Mouse (Mus musculus): ENCODE measurements around the gene Srebf2. TPM values are rescaled to one million over a fixed set of nuclear protein-coding genes. Genes with fewer than 3 reads are reported as not detected.

Gene Srebf2
- polyA plus RNA-seq, 1 experiment from 2014 or later: 200 TPM

- ATAC-seq: no peak
- Histone ChIP-seq H3K9me3 (replicated peaks) (no peaks in the 10 kb centered on the region), H3K27me3 (no peaks in the 10 kb centered on the region), H3K27ac (no peak overlapping the region), H3K4me3 (no peak overlapping the region), H3K9ac (no peak overlapping the region), H3K4me2 (no peak overlapping the region), H3K4me1 (peaks cover 34% of the 10 kb centered on the region), H3K36me3 (ENCODE audit: poor library complexity, severe bottlenecking) (peaks cover 12% of the 10 kb centered on the region)
- WGBS: 84% methylated on average over 9 of the region's 9 CpGs
Measured at GRCm38 (mm10) chr15:82159471-82159870, 12.5 kb downstream of the Srebf2 start.

GRCm38 (mm10) chr15:82160731-82161640, 14.0 kb downstream of the Srebf2 start:
- Histone ChIP-seq H3K4me1 (peaks cover 41% of the 10 kb centered on the region), H3K27ac (no peak overlapping the region), H3K36me3 (ENCODE audit: poor library complexity, severe bottlenecking) (peaks cover 8% of the 10 kb centered on the region), H3K27me3 (no peaks in the 10 kb centered on the region), H3K4me2 (no peak overlapping the region), H3K9me3 (replicated peaks) (no peaks in the 10 kb centered on the region), H3K4me3 (no peak overlapping the region), H3K9ac (no peak overlapping the region)
- no peak for ATAC-seq
- WGBS: 86% methylated on average over 11 of the region's 11 CpGs

- no peak for ATAC-seq
- Histone ChIP-seq H3K4me2 (no peak overlapping the region), H3K36me3 (ENCODE audit: poor library complexity, severe bottlenecking) (peaks cover 4% of the 10 kb centered on the region; the same call in 1 of the 2 replicates), H3K4me1 (peaks cover 52% of the 10 kb centered on the region), H3K4me3 (no peak overlapping the region), H3K9me3 (replicated peaks) (no peaks in the 10 kb centered on the region), H3K27me3 (no peaks in the 10 kb centered on the region), H3K9ac (no peak overlapping the region), H3K27ac (no peak overlapping the region)
- 88% methylated on average over 12 of the region's 12 CpGs for WGBS
Measured at GRCm38 (mm10) chr15:82161965-82162600, 15.1 kb downstream of the Srebf2 start.

- Histone ChIP-seq H3K4me2 (no peak overlapping the region), H3K27ac (no peak overlapping the region), H3K36me3 (ENCODE audit: poor library complexity, severe bottlenecking) (peaks cover 4% of the 10 kb centered on the region; the same call in 1 of the 2 replicates), H3K9me3 (replicated peaks) (no peaks in the 10 kb centered on the region), H3K4me1 (peaks cover 57% of the 10 kb centered on the region), H3K27me3 (no peaks in the 10 kb centered on the region), H3K9ac (no peak overlapping the region), H3K4me3 (no peak overlapping the region)
- WGBS: 85% methylated on average over 10 of the region's 10 CpGs
- no peak for ATAC-seq
Measured at GRCm38 (mm10) chr15:82163356-82164060, 16.5 kb downstream of the Srebf2 start.

- Histone ChIP-seq H3K27ac (no peak overlapping the region; the same call in 1 of the 2 replicates), H3K4me1 (peaks cover 53% of the 10 kb centered on the region)
- WGBS: 44% methylated on average over 4 of the region's 4 CpGs
Measured at GRCm38 (mm10) chr15:82164061-82164399, 17.0 kb downstream of the Srebf2 start.

GRCm38 (mm10) chr15:82164496-82164895, 17.5 kb downstream of the Srebf2 start:
- Histone ChIP-seq H3K27ac (no peak overlapping the region), H3K9me3 (replicated peaks) (no peaks in the 10 kb centered on the region), H3K4me2 (no peak overlapping the region), H3K9ac (no peak overlapping the region), H3K4me1 (peaks cover 48% of the 10 kb centered on the region), H3K36me3 (ENCODE audit: poor library complexity, severe bottlenecking) (peaks cover 6% of the 10 kb centered on the region; the same call in 1 of the 2 replicates), H3K4me3 (no peak overlapping the region), H3K27me3 (no peaks in the 10 kb centered on the region)
- 85% methylated on average over 7 of the region's 7 CpGs for WGBS
- ATAC-seq: no peak

More at GRCm38 (mm10) chr15:82164061-82164399, 17.0 kb downstream of the Srebf2 start:
- Histone ChIP-seq H3K9me3 (replicated peaks) (no peaks in the 10 kb centered on the region), H3K9ac (no peak overlapping the region), H3K4me2 (no peak overlapping the region), H3K4me3 (no peak overlapping the region), H3K36me3 (ENCODE audit: poor library complexity, severe bottlenecking) (peaks cover 6% of the 10 kb centered on the region; the same call in 1 of the 2 replicates), H3K27me3 (no peaks in the 10 kb centered on the region)
- ATAC-seq: no peak

GRCm38 (mm10) chr15:82165332-82166239, 18.6 kb downstream of the Srebf2 start:
- no peaks in the 10 kb centered on the region for H3K9me3 ChIP-seq (replicated peaks)
- H3K4me3 ChIP-seq: no peak overlapping the region
- no peaks in the 10 kb centered on the region for H3K27me3 ChIP-seq
- H3K9ac ChIP-seq: no peak overlapping the region
- H3K36me3 ChIP-seq (ENCODE audit: poor library complexity, severe bottlenecking): peaks cover 16% of the 10 kb centered on the region
- H3K4me1 ChIP-seq: peaks cover 43% of the 10 kb centered on the region
- no peak overlapping the region for H3K27ac ChIP-seq
- H3K4me2 ChIP-seq: no peak overlapping the region
- peak; percentile 50; the same call in 1 of the 2 replicates for ATAC-seq
- WGBS: 60% methylated on average over 8 of the region's 8 CpGs

GRCm38 (mm10) chr15:82166240-82167100, 19.5 kb downstream of the Srebf2 start:
- Histone ChIP-seq H3K36me3 (ENCODE audit: poor library complexity, severe bottlenecking) (peaks cover 25% of the 10 kb centered on the region), H3K27me3 (no peaks in the 10 kb centered on the region), H3K4me1 (peaks cover 43% of the 10 kb centered on the region), H3K9ac (peak overlapping the region; percentile 37; the same call in 1 of the 2 replicates), H3K4me3 (no peak overlapping the region), H3K4me2 (0 out of 2 replicates have a peak overlapping the region, but pooled peaks have one; percentile 14), H3K27ac (peak overlapping the region; percentile 51), H3K9me3 (replicated peaks) (no peaks in the 10 kb centered on the region)
- WGBS: 48% methylated on average over 22 of the region's 22 CpGs
- ATAC-seq: no peak

GRCm38 (mm10) chr15:82167201-82168168, 20.5 kb downstream of the Srebf2 start:
- H3K27ac ChIP-seq: 0 out of 2 replicates have a peak overlapping the region, but pooled peaks have one; percentile 14
- H3K4me3 ChIP-seq: no peak overlapping the region
- peaks cover 43% of the 10 kb centered on the region for H3K4me1 ChIP-seq
- 68% methylated on average over 23 of the region's 23 CpGs for WGBS
- H3K9ac ChIP-seq: 0 out of 2 replicates have a peak overlapping the region, but pooled peaks have one; percentile 37
- H3K9me3 ChIP-seq (replicated peaks): no peaks in the 10 kb centered on the region
- no peaks in the 10 kb centered on the region for H3K27me3 ChIP-seq
- H3K4me2 ChIP-seq: 0 out of 2 replicates have a peak overlapping the region, but pooled peaks have one; percentile 14
- H3K36me3 ChIP-seq (ENCODE audit: poor library complexity, severe bottlenecking): peaks cover 35% of the 10 kb centered on the region
- ATAC-seq: no peak
